9 mouse cellular contexts compared by ENCODE assay signal in the genomic region with DNA sequence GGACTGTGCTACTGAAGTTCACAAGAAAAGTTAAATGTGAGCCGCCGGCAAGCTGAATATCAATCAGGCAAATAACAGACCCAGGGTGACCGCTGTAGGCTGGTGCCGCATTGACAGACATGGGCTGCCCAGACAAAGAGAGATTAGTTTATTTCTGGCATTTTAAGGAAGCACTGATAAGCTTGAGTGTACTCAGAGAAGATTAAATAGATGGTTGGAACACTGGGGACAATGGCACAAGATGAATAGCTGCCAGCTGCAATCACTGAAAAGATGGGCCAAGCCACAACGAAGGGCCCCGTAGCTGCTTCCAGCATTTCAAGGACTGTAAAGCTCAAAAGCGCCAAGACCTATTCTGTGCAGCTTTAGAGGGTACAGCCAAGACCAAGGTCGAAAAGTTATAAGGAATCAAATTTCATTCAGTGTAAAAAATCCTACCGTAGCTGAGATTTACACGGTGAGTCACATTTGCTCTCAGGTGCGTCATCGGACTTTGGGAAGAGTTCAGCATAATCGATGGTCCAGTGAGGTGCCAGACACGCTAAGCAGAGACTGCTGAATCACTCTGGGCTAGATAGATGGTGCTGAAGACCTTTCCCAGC.
DNase-seq lines count a peak whose midpoint lies in the region; ATAC-seq and TF ChIP-seq lines count a peak whose summit lies in the region.
"Had no signal": no experiment of that assay in that cellular context is flagged by ENCODE, and none has a peak within 500 bp of the region (broad histone marks: within the 10 kb centered on the region; RNA-seq: fewer than 3 reads in every experiment).

No protein-coding gene starts in this region.

- WGBS in forebrain, embryonic 12.5 days = 66% methylated on average over 14 of the region's 14 CpGs
- WGBS in heart, postnatal 0 days = 28% methylated on average over 14 of the region's 14 CpGs

- H3K36me3 ChIP-seq in forebrain, embryonic 12.5 days (replicated peaks) = no peaks in the 10 kb centered on the region
- H3K36me3 ChIP-seq in heart, postnatal 0 days (replicated peaks; ENCODE audit: control insufficient read depth, insufficient read depth, low read length) = no peaks in the 10 kb centered on the region

- H3K4me2 ChIP-seq in forebrain, embryonic 12.5 days = no peak overlapping the region
- H3K4me2 ChIP-seq in heart, postnatal 0 days (ENCODE audit: low read depth, low read length) = no peak overlapping the region

- peaks cover 3% of the 10 kb centered on the region; the same call in 1 of the 2 replicates for H3K4me1 ChIP-seq in forebrain, embryonic 12.5 days
- H3K4me1 ChIP-seq in heart, postnatal 0 days (ENCODE audit: control insufficient read depth, insufficient read depth) = 0 out of 2 replicates have a peak, but pooled peaks cover 5% of the 10 kb centered on the region

- DNase-seq in urinary bladder, postnatal 14 days (ENCODE audit: low spot score) = peak; percentile 6
- DNase-seq in urinary bladder, postnatal 10 days (ENCODE audit: low spot score) = no peak
- no peak for DNase-seq in heart, postnatal 0 days (ENCODE audit: low spot score)
- no peak for DNase-seq in left cerebral cortex, postnatal 36 days (ENCODE audit: low spot score in 2 of 2)
- no peak for DNase-seq in right cerebral cortex, postnatal 10 days (ENCODE audit: low spot score in 2 of 2)
- DNase-seq in neural tube, embryonic 10.5 days (ENCODE audit: extremely low spot score, low spot score) = no peak
- DNase-seq: cerebellum, postnatal 14 days; kidney, adult 8-10 months had no signal

- H3K9ac ChIP-seq in forebrain, embryonic 12.5 days = no peak overlapping the region
- no peak overlapping the region for H3K9ac ChIP-seq in heart, postnatal 0 days (replicated peaks; ENCODE audit: low read depth, low read length)

- intact Hi-C loops in left cerebral cortex, postnatal 36 days (cut with DNase I) = no loop called here

- H3K27ac ChIP-seq in forebrain, embryonic 12.5 days = no peak overlapping the region
- H3K27ac ChIP-seq in heart, postnatal 0 days (ENCODE audit: low read depth) = peak overlapping the region; percentile 25; the same call in 1 of the 2 replicates

- ATAC-seq in forebrain, embryonic 12.5 days (ENCODE audit: low FRiP score) = 0 out of 2 replicates have a peak, but pooled peaks have one; percentile 41
- no peak for ATAC-seq in heart, postnatal 0 days (ENCODE audit: insufficient read depth, low read depth)

- no peak overlapping the region for H3K4me3 ChIP-seq in forebrain, embryonic 12.5 days (replicated peaks)
- H3K4me3 ChIP-seq in heart, postnatal 0 days (ENCODE audit: low read depth, low read length) = no peak overlapping the region

- TF ChIP-seq CTCF in heart, postnatal 0 days (IDR thresholded peaks at IDR 0.05; ENCODE audit: low read depth) = no peak; the same call in 1 of the 2 replicates

- no peak for TF ChIP-seq EP300 in heart, postnatal 0 days (IDR thresholded peaks at IDR 0.05; ENCODE audit: low read depth)

- H3K27me3 ChIP-seq in forebrain, embryonic 12.5 days = no peaks in the 10 kb centered on the region
- no peaks in the 10 kb centered on the region for H3K27me3 ChIP-seq in heart, postnatal 0 days (ENCODE audit: control insufficient read depth, insufficient read depth, low read length)

- no peaks in the 10 kb centered on the region for H3K9me3 ChIP-seq in forebrain, embryonic 12.5 days
- no peaks in the 10 kb centered on the region for H3K9me3 ChIP-seq in heart, postnatal 0 days (replicated peaks; ENCODE audit: control insufficient read depth, low read length)
